Mouse (Mus musculus) embryo, embryonic 11 days (tissue): ENCODE data around the gene E2f6.

Experiments
- DNase-seq: peaks from one replicate; pipeline ENCODE4 v3.0.0-alpha.2; 2015

The E2f6 gene

DNA sequence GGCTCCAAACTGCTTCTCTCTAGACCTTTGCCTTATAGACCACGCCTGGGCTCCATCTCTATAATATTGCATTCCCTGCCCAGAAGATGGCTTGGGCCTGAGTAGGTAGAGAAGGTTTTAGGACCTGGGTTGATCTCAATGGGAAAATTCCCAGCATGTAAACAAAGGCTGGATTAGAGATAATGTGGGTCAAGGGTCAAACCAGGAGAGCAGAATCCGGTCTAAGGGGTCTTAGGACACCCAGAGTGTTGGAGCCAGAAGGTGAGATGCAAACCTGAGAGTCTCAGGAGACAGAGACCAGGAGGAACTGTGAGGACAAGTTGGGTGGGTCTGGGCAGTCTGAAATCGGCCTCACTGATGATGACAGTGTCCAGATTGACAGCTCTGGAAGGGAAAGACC lies 65.9 kb downstream of the E2f6 start:
- no peak for DNase-seq

DNA sequence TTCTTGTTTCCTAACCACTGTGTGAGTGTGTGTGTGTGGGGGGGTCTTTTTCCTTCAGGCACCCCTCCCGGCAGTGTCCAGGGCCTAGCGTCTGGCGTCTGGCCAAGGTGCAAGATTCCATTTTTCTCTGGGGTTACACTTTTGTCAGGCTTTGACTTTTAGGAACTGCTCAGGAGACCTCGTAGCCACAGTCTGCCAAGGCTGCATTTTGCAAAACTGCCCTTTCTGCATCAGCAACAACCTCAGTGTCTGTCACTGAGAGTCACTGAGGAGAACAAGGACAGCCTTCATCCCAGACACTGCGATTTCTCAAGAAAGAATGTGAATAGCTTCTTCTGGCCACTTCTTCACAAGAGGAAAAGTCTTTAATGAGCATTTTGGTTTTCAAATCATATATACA lies 66.4 kb downstream of the E2f6 start:
- no peak for DNase-seq

DNA sequence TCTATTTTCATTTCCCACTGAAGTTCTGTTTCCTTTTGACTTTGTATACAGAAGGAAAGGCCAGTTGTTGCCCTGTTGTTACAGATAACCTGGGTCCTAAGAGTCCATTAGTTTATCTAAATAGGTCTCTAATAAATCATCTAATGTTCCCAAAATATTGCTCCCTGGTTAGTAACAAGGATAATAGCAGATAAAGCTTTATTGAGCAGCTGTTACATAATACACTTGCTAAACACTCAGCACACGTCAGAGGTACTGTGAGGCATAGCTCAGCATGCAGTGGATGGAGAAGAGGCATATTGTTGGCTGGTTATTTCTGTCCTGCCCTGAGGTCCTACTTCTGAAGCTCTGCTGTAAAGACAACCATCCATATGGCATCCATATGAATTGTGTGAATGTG lies 66.9 kb downstream of the E2f6 start:
- DNase-seq = no peak

DNA sequence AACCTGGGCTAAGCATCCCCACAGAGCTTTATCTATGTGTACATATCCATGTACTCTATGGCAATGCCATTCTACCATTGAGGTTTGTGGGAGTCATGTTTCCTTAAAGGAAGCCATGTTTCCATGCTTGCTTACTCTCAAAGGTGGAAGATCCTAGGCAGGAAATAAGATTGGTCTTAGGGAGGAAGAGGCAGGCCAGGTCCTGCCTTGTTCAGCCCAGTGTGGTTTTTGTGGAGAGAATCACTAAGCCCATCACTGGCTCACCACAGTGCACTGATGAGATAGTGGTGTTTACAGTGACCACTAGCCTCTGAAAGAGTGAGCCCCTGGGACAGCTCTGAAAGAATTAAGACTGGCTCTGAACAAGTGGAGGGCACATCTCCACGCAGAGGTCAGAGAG lies 68.6 kb downstream of the E2f6 start:
- DNase-seq = no peak

DNA sequence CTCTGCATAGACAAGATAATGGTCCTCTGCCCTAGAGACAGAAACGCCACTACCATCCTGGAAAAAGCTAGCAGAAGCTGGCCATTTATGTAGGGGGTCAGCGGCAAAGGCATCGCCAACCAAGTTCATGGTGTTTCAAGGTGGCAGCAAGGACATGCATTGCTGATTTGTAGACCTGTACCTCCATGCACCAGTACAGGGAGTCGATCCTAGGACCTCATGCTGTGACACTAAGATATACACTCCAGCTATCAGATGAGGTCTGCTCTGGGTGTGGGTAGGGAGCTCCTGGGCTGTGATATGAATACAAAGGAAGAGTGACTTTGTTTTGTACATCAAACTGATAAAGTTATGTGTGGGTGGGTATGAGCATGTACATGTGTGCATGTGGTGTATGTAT lies 69.3 kb downstream of the E2f6 start:
- DNase-seq = no peak

DNA sequence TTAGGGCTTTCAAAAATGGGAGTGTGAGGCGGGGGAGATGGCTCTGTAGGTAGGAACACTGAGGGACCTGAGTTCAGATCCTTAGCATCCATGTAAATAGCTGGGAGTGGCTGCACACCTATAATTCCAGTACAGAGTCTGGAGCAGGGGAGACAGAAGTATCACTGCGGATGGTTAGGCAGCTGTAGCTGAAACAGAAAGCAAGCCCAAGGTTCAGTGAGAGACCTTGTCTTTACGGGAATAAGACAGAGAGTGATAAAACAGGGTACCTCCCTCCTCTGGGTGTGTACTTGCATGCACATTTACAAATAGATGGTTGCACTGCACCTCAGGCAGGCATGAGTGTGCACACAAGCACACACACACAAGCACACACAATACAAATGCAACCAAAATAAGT lies 71.7 kb downstream of the E2f6 start:
- no peak for DNase-seq

DNA sequence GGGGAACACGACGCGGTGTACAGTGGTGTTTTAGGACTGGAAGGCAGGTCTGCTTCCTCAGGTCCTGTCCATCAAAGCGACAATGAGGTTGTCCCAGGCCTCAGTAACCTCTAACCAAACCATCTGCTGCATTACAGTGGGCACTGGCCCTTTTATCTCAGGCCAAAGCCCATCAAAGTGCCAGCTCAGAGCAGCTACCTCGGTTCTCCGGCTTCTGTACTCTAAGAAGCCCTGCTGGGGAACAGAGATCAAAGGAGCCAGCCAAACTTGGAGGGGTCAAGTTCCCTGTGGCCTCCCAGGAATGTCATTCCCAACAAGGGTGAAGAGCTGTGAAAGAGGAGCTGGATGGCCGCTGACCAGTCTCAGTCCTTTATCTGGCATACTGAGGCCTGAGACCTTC lies 72.3 kb downstream of the E2f6 start:
- DNase-seq = no peak

DNA sequence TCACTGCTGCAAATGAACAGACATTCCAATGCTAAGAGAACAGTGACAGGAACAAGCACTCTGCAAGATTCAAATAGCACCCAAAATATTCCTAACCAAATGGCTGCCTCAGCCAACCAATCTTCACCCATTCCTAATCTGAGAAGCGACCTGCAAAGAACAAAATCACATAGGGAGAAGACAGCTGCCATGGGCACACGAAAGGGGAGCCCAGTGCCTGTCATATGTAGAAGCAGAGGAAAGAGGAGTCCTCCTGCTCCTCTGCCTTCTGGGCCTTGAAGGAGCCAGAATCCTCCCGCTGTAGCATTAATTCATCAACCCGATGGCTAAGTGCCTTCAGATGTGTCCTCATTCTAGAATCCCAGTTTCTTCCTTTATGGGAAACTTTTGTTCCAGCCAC lies 73.8 kb downstream of the E2f6 start:
- DNase-seq = no peak

DNA sequence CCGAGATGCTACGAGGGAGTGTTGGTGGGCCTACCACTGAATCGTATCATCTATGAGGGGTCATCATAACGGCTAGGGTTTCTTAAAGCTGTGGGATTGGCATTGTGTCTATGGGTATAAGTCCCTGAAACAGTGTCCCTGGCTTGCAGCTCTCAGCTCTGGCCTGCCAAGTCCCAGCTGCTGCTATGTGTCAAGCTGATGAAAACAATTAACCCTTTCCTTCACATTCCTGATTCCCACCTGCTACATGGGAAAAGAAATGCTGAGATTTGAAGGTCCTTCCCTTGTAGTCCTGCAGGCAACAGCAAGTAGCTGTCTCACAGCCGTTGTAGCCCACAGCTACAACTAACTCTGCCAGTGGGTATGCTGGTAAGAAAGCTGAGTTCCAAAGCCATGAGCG lies 75.6 kb downstream of the E2f6 start:
- DNase-seq = no peak
